Mouse (Mus musculus): ENCODE results near the gene Vps33b.
"Not testable (repeated sequence)": the region's sequence is repeated elsewhere in the genome, so short reads cannot be mapped to it uniquely, and the experiment has no call there.

Gene Vps33b

DNA sequence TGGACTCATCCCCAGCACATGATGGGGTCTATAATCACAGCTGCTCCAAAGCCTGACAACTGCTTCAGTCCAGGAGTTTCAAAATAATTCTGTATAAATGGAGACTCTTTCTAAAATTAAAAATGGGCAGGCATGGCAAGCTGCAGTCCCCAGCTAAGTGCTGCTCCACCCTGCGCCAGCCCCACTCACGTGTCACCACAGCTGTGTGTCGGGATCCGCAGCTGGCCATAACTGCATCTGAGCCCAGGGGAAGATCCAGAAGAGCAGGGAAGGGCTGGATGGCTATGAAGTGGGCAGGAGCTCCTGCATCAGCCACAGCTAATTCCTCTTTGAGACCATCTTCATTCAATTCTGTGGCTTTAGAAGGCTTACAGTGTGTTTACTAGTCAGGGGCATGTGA is 49.2 kb downstream of the Vps33b start:
- no peak for DNase-seq (ENCODE audit: low spot score in 2 of 2)

DNA sequence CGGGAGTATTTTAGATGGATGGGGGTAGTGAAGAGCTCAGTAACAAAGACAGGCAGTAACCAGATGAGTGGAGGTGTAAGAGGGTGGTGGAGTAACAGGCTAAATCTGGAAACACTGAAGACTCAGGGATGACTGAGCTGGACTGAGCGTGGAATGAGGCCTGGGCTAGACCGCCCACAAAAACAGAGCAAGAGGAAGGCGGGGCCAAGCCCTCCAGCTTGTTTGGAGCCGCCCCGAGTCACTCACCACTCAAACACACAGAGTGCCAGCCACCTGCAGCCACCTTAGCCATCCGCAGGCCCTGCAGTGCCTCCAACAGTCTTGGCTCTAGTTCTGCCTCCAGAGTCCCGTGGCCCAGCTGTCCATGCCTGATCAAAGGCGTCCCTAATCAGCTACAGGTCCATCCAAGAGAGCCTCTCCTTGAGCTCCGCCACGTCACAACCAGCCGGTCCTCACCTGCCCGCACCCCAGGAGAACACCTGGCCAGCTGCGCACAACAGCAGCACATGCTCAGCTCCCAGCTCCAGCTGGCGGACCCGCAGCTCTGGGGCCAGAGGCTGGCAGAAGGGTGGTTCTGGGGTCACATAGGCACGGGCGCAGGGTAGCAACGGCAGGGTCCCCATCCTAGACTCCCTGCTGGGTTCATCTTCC is 50.5 kb downstream of the Vps33b start:
- no peak for DNase-seq (ENCODE audit: low spot score in 2 of 2)

DNA sequence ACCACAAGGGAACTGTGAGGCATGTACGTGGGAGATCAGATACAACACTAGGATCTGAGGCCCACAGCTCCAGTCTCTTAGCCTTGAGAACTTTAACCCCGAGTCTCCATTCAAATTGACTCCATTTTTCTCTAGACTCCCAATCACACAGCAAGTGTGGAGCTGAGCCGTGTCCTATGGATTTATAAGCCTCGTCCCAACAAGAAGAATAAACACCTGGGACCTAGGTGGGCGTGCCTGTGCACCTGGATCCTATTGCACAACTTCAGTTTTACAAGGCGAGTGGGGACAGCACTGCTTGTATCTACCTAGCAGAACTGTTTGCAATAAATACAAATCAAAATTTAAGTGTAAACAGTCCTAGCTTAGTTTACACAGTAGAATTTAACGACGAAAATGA is 53.9 kb downstream of the Vps33b start:
- DNase-seq (ENCODE audit: low spot score in 2 of 2), result no peak

DNA sequence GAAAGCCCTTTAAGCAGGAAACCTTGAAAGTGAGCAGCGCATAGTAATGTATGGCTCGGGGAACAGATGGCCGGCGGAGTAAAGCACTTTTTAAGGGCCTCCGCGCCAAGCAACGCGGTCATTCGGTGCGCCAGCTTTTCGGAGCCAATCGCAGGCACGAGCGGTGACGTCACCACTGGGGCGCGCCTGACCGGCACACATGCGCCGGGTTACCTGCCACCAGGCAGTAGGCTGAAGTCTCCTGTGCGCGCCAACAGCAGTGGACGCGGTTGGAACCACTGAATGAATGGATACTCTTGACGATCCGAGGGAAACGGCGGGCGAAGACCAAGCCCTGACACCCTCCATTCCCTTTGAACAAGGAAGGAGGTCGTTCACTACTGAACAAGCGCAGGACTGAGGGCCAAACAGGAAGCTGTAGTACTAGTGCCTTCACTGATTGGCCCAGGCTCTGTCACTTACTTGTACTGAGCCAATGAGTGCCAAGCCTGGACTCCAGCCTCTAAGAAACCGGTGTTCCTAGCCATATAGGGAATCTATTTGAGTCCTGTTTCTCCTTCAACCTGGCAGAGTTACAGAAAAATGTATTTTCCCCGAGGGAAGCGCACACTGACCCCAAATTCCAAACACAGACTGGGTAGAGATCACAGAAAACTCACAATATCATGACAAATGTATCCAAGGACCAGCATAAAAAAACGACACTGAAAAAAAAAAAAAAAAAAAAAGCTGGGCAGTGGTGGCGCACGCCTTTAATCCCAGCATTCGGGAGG is 54.8 kb downstream of the Vps33b start, which contains the start of gene Rccd1:
Gene Rccd1, minus strand, starts transcription at position 412 of the 773 bp plus-strand sequence.
- DNase-seq (ENCODE audit: low spot score in 2 of 2), result peak; percentile 88 to 91

DNA sequence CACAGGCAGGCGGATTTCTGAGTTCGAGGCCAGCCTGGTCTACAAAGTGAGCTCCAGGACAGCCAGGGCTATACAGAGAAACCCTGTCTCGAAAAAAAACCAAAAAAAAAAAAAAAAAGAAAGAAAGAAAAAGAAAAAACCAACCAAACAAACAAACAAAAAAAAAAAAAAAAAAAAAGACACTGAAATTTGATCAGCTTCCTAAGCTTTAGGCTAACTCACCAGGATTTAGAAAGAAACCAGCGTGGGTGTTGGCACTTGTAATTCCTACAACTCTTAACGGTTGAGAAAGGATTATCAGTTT is 55.3 kb downstream of the Vps33b start:
- DNase-seq (ENCODE audit: low spot score in 2 of 2), result not testable (repeated sequence)

DNA sequence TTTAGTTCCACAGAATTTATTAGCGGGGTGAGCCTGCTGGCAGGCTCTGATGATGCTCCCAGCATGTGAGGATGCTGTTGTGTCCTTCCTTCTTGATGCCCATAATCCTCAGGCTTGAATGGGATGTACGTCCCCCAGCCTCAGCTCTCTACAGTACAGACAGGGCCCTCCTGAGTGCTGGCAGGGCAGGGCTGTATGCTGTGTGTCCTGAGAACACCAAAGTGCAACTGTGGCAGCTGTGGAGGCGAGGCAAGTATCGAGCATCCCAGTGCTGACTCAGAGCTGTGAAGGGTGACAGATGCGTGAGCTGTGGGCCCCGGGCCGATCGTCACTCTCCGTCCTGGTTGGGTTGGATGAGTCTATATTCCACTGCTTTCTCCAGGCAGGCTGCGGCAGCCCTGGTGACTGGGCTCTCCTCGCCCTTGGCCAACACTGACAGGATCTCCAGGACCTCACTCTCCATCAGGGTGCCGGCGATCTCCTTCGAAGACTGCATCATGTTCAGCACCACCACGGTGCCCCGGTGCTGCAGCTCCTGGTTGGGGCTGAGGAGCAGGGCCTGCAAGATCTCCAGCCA is 55.9 kb downstream of the Vps33b start:
- no peak for DNase-seq (ENCODE audit: low spot score in 2 of 2)

GRCm38 (mm10) chr7:80326076-80326475 is 56.6 kb downstream of the Vps33b start:
- no peak for DNase-seq (ENCODE audit: low spot score in 2 of 2)

- no peak for DNase-seq (ENCODE audit: low spot score in 2 of 2)
Observed at GRCm38 (mm10) chr7:80330278-80330677, 60.8 kb downstream of the Vps33b start.

GRCm38 (mm10) chr7:80331433-80331832 is 62.0 kb downstream of the Vps33b start:
- DNase-seq (ENCODE audit: low spot score in 2 of 2), result no peak

GRCm38 (mm10) chr7:80334848-80335247 is 65.4 kb downstream of the Vps33b start:
- DNase-seq (ENCODE audit: low spot score in 2 of 2), result no peak

DNA sequence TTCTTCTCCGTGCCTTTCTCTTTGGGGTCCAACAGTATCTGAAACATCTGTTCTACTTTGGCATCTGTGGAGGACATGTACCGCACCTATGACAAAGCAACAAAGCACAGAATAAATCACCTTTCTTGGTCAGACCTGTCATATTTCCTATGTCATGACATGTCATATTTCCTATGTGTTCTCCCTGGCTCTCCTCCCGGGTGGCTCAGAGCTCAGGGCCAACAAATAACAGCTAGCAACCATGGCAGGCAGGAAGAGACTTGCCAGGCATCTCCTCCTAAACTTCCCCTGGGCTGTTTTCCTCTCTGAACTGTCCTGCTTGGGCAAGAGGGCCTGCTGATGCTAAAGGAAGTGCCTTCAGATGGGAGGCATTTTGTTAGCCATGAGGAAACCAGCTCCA is 67.5 kb downstream of the Vps33b start:
- DNase-seq (ENCODE audit: low spot score in 2 of 2), result no peak

- DNase-seq (ENCODE audit: low spot score in 2 of 2), result peak; percentile 13 to 33
Observed at GRCm38 (mm10) chr7:80339371-80339770, 69.9 kb downstream of the Vps33b start.

DNA sequence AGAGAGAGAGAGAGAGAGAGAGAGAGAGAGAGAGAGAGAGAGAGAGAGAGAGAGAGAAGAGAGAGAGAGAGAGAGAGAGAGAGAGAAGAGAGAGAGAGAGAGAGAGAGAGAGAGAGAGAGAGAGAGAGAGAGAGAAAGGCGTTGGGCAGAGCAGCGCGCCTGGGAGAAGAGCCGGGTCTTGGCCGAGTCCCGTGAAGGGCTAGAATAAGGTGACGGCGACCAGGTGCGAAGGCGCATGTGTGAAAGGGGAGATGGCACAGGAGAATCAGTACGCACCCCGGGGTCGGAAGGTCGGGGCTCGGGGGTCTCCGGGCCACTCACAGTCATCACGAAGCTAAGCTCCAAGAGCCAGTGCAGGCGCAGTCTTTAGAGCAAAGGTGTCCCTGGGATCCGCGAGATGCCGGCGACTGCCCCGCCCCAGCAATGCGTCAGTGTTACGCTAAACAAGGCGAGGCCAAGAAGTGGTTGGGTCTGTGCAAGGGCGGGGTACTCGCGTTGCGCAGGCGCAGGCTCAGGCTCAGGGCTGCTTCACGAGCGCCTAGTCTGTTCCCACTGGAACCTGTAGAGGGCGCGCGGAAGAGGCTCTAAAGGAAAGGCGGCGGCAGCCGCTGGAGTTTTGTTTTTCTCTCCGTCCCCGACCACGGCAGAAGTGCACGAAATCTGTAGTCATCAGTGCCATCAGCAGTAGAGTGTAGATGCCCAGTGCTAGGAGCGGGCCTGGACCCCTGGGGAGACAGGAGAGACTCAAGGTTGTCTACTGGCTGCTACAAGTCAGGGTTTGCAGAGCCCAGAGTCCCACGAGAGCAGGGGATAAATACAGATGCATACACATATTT is 70.6 kb downstream of the Vps33b start:
- DNase-seq (ENCODE audit: low spot score in 2 of 2), result peak; percentile 96 to 97

GRCm38 (mm10) chr7:80340793-80341192 is 71.3 kb downstream of the Vps33b start, which contains the start of gene Unc45a:
Gene Unc45a (minus strand): TSS chr7:80341005.
- peak; percentile 61 to 76 for DNase-seq (ENCODE audit: low spot score in 2 of 2)
